Mouse (Mus musculus) heart, adult 10 weeks (tissue): ENCODE results near the gene Olfr1250. TPM values are rescaled to one million over a fixed set of nuclear protein-coding genes. Genes with fewer than 3 reads are reported as not detected.

Source experiments
- polyA plus RNA-seq: library from polyadenylated mRNA; stranded (reverse); fragments of 350-450 nt; fragmentation: Illumina TruSeq; extraction: RNeasy Lipid Tissue Mini Kit (QIAGEN cat#74804); gene quantifications from one replicate; pipeline ENCODE4 v1.2.3, GENCODE M21; 2014; ENCODE audit warnings: low read depth, low replicate concordance

The Olfr1250 gene
- polyA plus RNA-seq = not detected

DNA sequence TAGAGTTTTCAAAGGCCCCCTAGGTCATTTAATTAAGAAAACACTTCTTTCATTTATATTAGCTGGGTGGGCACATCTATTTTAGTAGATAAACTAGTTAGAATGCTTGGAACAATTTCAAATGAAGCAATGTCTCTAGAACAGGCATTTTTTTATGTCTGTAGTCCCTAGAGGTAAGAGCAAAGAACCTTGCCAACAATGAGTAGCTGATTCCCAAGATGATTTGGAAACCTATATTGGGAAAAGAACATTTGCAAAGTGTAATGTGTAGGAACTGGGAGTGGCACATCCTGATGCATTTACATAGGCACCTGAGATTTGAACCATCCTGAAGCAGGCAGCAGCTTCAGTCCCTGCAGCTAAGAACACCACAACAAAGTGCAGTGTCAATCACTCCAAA lies at the start of gene Olfr1250:
Olfr1250 (minus strand) TSS at position 101 of the 400 bp plus-strand sequence.

DNA sequence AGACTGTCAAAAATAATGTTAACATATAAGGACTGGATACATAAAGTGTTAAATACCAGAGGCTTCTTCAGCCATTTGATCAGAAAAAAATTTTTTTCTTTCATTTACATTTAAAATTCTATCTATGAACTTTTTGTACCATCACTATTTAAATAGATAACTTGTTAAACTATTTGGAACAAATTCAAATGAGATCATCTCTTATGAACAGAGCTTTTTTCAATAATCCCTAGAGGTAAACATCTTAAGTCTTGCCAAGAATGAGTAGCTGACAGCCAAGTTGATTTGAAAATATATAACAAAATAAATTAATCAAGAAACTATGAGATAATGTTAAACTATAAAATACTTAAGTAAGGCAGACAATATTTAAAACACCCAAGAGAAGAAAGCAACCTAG lies 10.6 kb upstream of the Olfr1250 start, which contains the start of gene Olfr1251:
Olfr1251 (minus strand) TSS at position 101 of the 400 bp plus-strand sequence.

DNA sequence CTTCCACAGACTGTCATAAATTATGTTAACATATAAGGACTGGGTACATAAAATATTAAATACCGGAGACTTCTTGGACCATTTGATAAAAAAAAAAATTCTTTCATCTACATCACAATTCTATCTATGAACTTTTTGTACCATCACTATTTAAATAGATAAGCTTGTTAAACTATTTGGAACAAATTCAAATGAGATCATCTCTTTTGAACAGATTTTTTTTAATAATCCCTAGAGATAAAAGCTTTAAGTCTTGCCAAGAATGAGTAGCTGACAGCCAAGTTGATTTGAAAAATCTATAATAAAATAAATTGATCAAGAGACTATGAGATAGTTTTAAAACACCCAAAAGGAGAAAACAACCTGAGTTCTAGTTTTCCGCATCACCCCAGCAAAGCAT lies 26.4 kb downstream of the Olfr1250 start, which contains the start of gene Olfr1249:
Olfr1249 (minus strand) TSS at position 101 of the 400 bp plus-strand sequence.

DNA sequence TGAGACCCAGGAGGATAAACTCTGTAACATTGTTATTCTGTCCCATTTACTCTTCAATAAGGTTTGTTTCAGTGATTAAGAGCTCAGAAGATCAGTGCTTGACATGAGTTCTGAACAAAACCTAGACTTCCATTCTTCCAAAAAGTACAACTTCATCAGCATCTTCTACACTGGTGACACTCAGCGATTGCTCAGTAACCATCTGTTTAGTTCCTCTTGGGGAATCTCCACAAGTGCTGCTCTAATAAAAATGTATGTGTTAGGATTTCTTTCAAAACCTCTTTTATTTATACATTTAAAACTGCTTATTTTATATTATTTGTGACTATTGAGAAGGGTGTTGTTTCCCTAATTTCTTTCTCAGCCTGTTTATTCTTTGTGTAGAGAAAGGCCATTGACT lies 43.1 kb downstream of the Olfr1250 start, which contains the start of gene Olfr1248:
Olfr1248 (minus strand) TSS at position 101 of the 400 bp plus-strand sequence.

DNA sequence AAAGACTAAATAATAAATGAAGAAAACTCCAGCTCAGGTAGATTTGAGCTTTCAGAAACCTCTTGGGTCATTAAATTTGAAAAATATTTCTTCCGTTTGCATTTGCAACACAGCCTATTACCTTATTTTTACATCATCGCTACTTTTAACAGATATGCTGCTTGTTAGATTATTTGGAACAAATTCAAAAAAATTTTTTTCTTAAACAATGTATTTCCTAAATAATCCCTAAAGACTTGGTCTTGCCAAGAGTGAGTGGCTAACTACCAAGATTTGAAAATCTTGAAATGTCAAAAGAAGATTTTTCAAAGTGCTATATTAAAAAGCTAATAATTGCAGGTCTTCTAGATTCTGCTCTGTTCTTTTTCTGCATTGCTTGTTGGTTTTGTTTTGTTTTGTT lies 47.2 kb downstream of the Olfr1250 start, which contains the start of gene Olfr1247:
Olfr1247 (minus strand) TSS at position 101 of the 400 bp plus-strand sequence.

Other genes with a start within 250 kb of the Olfr1250 start
- gene Olfr1239, start 241.1 kb downstream of the Olfr1250 start, polyA plus RNA-seq = not detected
- gene Olfr1240, start 218.5 kb downstream of the Olfr1250 start, polyA plus RNA-seq = not detected
- not detected for gene Olfr1241, start 174.3 kb downstream of the Olfr1250 start, polyA plus RNA-seq
- gene Olfr1242, start 163.1 kb downstream of the Olfr1250 start, polyA plus RNA-seq = not detected
- not detected for gene Olfr1243, start 130.0 kb downstream of the Olfr1250 start, polyA plus RNA-seq
- not detected for gene Olfr1245, start 83.0 kb downstream of the Olfr1250 start, polyA plus RNA-seq
- not detected for gene Olfr1246, start 68.3 kb downstream of the Olfr1250 start, polyA plus RNA-seq
- gene Olfr1247, start 47.3 kb downstream of the Olfr1250 start, polyA plus RNA-seq = not detected
- not detected for gene Olfr1248, start 43.2 kb downstream of the Olfr1250 start, polyA plus RNA-seq
- not detected for gene Olfr1249, start 26.5 kb downstream of the Olfr1250 start, polyA plus RNA-seq
- not detected for gene Olfr1251, start 10.5 kb upstream of the Olfr1250 start, polyA plus RNA-seq
- not detected for gene Olfr1252, start 63.5 kb upstream of the Olfr1250 start, polyA plus RNA-seq
- not detected for gene Olfr1253, start 95.6 kb upstream of the Olfr1250 start, polyA plus RNA-seq
- gene Olfr1254, start 132.2 kb upstream of the Olfr1250 start, polyA plus RNA-seq = not detected
- gene Olfr1255, start 150.6 kb upstream of the Olfr1250 start, polyA plus RNA-seq = not detected
- not detected for gene Olfr1256, start 180.1 kb upstream of the Olfr1250 start, polyA plus RNA-seq
- not detected for gene Olfr48, start 186.7 kb upstream of the Olfr1250 start, polyA plus RNA-seq
- not detected for gene Olfr1257, start 217.0 kb upstream of the Olfr1250 start, polyA plus RNA-seq